Mouse (Mus musculus): Measurements from ENCODE around the gene Retreg3.

Retreg3 gene

GRCm38 (mm10) chr11:101112186-101112585, 7.5 kb downstream of the Retreg3 start:
- no peak for DNase-seq

DNA sequence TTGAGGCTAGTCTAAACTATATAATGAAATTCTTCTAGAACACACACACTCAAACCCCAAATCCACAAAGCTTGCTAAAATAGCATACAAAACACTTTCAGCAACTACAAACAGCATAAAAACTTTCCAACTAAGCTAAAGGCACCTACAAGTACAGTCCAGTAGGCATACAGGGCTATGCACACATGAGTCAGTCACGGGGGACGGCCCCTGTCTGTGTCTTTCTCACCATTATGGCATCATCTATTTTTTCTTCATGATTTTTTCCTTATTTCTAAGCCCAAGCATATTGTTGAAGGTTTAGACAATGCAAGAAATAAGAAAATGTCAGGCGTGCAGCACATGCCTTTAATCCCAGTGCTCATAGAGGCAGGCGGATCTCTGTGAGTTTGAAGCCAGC, 8.5 kb downstream of the Retreg3 start:
- no peak for DNase-seq

- DNase-seq = no peak
These were observed 9.0 kb downstream of the Retreg3 start for GRCm38 (mm10) chr11:101110708-101111107.

- DNase-seq = no peak
These were observed 10.3 kb downstream of the Retreg3 start for GRCm38 (mm10) chr11:101109351-101109750.

DNA sequence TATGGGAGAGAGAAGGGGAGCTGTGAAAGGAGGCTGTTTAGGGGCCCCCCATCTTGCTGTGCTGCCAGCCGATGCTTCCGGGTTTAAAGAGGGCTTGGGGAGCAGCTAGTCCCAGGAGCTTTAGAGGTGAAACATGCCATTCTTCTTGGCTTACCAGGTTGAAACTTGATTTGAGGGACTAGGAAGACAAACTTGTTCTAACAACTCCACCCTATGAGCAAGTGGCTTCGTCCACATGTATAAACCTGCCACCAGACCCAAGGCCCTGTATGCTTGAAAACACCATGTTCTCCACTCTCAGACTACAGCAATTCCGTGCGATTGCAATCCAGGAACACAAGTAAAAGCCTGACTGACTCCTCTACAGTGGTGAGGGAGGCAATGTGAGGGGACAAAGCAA, 16.7 kb downstream of the Retreg3 start:
- DNase-seq = no peak

GRCm38 (mm10) chr11:101098231-101098630, 21.5 kb downstream of the Retreg3 start:
- DNase-seq = no peak

DNA sequence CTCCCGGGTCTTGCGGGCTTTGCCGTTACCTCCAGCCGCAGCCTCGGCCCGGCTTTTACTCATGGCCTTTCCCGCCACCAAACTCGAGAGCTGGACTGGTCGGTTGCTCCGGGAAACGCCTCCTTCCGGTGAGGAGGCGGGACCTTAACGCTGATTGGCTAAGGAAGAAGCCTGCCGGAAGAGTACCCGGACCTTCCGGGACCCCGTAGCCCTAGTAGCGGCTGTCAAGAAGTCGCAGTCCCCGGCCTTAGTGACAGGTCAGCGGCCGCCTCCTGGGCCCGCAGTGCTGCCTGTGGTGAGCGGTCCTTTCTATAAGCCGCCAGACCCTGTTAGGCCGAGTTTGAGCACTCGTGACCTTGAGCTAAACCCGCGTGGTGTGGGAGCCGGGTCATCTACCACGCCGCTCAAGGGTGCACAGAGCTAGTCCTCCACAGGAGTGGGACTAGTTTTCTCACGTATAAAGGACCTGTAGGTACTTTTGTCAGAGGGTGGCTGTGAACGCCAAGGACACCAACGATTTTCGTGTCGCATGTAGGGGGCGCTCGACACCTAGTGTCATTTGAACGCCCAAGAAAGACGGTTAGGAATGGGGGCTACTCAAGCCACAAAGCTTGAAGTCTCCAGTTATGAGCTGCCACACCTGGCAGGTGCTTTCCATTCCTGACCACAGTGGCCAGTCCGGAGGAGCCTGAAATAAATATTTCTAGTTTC, 24.2 kb downstream of the Retreg3 start, which contains the start of gene Psmc3ip:
TSS of gene Psmc3ip (minus strand) at position 123 of the 711 bp plus-strand sequence.
- peak; percentile 98 for DNase-seq

GRCm38 (mm10) chr11:101094930-101095313, 24.8 kb downstream of the Retreg3 start:
- no peak for DNase-seq

DNA sequence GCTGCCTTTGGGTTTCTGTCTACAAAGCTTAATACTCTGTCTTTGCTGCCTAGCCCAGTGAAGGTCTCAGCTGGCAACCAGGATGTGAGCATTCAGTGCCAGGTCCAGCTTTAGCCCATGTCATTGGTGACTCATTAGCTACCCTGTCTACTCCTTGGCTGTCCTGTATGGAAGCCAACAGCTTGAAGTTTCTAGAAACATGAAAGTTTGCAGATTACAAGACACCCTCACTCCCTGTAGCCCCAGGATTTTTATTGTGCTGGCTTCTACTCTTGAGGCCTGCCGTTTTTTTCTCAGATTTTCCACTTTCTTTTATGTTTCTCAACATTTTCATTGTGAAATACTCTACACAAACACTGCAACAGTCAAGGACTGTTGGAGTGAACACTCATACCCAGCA, 29.8 kb downstream of the Retreg3 start:
- DNase-seq = no peak

GRCm38 (mm10) chr11:101087682-101088055, 32.0 kb downstream of the Retreg3 start:
- peak; percentile 39 for DNase-seq

DNA sequence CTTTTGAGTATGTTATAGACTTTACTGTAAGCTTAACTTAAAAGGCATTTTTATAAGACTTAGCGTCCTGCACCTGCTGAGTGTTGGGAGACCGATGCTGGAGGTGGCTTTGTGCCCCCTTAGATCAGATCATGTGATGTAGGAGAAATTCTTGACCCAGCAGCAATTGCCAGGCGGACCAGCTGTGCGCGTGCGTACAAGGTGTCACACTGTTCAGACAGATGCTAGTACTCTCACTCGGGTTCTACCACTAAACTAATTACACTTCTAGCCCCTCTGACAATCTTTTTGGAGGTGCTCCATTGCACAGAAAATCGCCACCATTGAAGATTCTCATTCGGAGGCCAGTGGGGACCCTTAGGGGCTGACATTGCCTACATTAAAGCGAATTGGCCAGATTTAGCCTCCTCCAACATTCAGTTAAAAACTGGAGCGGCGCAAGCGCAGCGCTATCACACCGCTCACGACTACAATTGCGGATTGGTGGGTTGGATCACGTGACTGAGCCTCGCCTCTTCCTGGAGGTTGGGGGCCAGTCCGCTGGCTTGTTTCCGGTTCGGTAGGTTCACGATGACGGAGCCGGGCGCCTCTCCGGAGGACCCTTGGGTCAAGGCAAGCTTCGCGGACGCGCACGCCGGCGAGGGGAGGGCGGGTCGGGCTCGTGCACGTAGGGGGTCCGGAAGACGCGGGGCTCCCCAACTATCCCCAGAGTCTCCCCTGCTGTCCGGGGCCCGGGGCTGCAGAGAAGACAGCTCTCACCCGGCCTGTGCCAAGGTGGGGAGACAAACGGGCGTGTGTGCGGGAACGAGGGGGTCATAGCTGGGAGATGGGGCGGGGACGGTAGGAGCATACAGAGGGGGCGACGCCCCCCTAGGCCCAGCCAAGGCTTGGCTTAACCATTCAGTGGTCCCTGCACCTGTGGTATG, 32.7 kb downstream of the Retreg3 start, which contains the start of gene Mlx:
TSS of gene Mlx (plus strand) at position 522 of the 926 bp plus-strand sequence.
- peak; percentile 95 for DNase-seq

DNA sequence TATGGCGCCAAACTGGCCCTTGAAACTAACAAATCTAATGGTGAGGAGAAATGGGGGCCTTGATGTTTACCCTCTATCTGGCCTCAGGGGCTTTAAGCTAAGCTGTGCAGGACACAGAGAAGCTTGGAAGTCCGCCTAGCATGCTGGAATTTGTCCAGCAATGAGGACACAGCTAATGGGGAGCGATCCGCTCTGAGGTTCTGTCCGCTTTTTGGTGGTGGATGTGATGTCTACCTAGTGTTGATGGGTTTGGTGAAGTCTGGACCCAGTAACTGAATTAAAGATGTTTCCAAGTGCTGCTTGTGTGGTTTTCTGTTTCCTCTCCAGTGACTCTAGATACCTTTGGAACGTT, 33.4 kb downstream of the Retreg3 start:
- peak; percentile 35 for DNase-seq

GRCm38 (mm10) chr11:101085617-101086322, 33.9 kb downstream of the Retreg3 start:
- no peak for DNase-seq

DNA sequence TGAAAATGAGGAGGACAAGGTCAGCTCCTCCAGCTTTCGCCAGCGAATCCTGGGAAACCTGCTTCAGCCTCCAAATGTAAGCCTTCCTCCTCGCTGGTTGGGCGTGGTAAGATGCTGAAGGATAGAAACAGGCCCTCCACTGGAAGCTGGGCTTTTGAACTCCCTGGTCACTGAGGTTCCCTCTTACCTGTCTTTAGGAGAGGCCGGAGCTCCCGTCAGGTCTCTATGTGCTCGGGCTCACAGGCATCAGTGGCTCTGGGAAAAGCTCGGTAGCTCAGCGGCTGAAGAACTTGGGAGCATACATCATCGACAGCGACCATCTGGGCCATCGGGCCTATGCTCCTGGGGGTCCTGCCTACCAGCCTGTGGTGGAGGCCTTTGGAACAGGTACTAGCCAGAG, 34.9 kb downstream of the Retreg3 start:
- DNase-seq = no peak

- no peak for DNase-seq
These were observed 35.4 kb downstream of the Retreg3 start for GRCm38 (mm10) chr11:101084246-101084645.

DNA sequence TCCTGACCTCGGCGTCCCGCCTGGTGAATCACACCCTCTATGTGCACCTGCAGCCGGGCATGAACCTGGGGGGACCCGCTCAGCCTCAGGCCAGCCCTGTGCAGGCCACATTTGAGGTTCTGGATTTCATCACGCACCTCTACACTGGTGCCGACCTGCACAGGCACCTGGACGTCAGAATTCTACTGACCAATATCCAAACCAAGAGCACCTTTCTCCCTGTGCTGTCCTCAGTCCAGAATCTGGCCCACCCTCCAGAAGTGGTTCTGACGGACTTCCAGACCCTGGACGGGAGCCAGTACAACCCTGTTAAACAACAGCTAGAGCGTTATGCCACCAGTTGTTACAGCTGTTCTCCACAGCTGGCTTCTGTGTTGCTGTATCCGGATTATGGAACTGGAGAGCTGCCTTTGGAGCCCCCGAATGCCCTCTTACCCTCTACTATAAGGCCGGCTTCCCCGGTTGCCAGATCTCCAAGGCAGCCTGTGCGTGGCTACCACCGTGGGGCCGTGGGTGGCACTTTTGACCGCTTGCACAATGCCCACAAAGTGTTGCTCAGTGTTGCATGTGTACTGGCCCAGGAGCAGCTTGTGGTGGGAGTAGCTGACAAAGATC, 36.5 kb downstream of the Retreg3 start:
- DNase-seq = peak; percentile 69

GRCm38 (mm10) chr11:101082208-101083082, 37.2 kb downstream of the Retreg3 start, which contains the start of gene Coasy:
Coasy (plus strand) TSS chr11:101082565.
- DNase-seq = peak; percentile 92

- no peak for DNase-seq
These were observed 38.0 kb downstream of the Retreg3 start for GRCm38 (mm10) chr11:101081659-101082058.

DNA sequence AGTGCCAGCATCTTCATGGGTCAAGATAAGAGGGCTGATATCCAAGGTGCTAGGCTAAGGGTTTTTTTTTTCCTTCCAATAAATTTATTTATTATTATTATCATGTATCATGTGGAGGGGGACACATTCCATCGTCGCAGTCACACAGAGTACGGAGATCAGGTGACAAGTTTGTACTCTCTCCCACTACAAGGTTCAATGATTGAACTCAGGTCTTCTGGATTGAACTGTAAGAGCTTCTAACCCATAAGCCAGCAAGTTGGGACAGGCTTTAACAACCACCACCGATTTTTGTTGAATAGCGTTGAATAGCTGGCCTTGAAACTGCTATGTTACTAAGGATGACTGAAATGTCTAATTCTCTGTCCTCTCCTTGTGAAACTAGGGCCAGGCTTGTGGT, 39.3 kb downstream of the Retreg3 start:
- no peak for DNase-seq

DNA sequence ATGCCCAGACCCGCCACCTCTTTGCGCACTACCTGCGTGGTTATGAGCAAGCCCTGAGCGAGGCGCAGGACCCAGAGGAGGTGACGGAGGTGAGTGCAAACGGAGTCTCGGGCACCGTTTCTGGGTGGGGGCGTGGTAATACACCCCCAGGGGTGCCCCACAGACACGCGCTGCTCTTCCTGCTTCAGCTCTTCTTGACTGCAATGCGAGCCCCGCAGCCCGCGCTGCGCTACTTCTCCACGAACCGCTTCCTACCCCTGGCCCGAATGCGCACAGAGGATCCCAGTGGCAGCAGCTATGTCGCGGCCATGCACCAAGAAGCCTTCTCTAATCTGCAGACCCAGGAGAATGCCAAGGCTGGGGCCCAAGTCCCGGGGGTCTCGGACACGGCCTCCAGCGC, 39.9 kb downstream of the Retreg3 start:
- DNase-seq = no peak

GRCm38 (mm10) chr11:101078121-101078520, 41.6 kb downstream of the Retreg3 start, which contains the start of gene Hsd17b1:
Hsd17b1 (plus strand) TSS chr11:101078411.
- DNase-seq = no peak
